Mouse (Mus musculus): ENCODE measurements around the gene Gnb4.

DNA sequence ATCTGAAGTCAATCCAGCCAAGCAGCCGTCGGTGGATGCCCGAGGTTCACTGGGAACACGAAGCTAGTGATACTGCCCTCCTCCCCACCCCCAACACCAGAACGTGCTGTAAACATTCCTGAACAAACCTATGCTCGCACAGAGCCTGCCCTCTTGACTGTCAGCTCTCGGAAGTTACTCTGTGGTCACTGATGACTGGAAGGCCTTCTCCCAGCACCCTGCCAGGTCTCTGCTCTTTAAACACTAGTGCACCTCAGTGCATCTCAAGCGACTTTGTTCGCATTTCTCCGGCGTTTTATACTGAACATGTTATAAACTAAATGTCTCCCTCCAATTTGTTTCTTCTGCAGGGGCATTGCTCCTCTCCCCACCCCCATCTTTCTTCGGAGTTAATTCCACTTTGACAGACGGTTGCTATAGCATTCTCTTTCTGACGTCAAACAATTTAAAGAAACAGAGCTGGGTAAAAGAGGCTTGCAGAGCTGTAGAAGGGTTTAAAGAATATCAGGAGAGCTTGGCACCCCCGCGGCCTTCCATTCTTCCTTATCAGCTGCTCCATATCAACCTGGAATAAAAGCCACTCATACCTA lies 763 bp upstream of the Gnb4 start:
- TF ChIP-seq CTCF (IDR thresholded peaks at IDR 0.05; ENCODE audit: control insufficient read depth, insufficient read depth, insufficient replicate concordance, low read depth, low read length), result no peak
- no peak for TF ChIP-seq POLR2A (IDR thresholded peaks at IDR 0.05; ENCODE audit: control insufficient read depth, low read depth, low read length)

All from testis, adult 2 months (tissue).